Mouse (Mus musculus) adrenal gland, adult 2 months (tissue): ENCODE results near the gene Stap1. TPM values are rescaled to one million over a fixed set of nuclear protein-coding genes. Genes with fewer than 3 reads are reported as not detected.

Experiments
- DNase-seq: peaks from one replicate; pipeline ENCODE4 v3.0.0; 2021
- long read RNA-seq: library from polyadenylated mRNA; stranded (forward); transcript quantifications from one replicate; pipeline ENCODE4 v2.0.0, GENCODE M21; 2021
- polyA plus RNA-seq: library from polyadenylated mRNA; depleted of rRNA; stranded (reverse); fragments of >200 nt; gene quantifications from 2 replicates; pipeline ENCODE4 v1.2.3, GENCODE M21; 2012; rRNA removed
- total RNA-seq, 2 experiments: library from RNA; stranded (reverse); gene quantifications; 2 replicates each; pipeline ENCODE4 v1.2.3; 2021

Stap1 gene
- total RNA-seq (1 to 10 TPM in 1 of 2 experiments, under 1 TPM in 1; 0.26 to 1.5 TPM), polyA plus RNA-seq (not detected in 2 replicates)
- long read RNA-seq = 0 reads

- no peak for DNase-seq
These were observed at the start of gene Stap1 for GRCm38 (mm10) chr5:86071538-86071937. Gene Stap1, plus strand, starts transcription at chr5:86071746.

- DNase-seq = no peak
These were observed 41.7 kb upstream of the Stap1 start for GRCm38 (mm10) chr5:86029820-86030219.

DNA sequence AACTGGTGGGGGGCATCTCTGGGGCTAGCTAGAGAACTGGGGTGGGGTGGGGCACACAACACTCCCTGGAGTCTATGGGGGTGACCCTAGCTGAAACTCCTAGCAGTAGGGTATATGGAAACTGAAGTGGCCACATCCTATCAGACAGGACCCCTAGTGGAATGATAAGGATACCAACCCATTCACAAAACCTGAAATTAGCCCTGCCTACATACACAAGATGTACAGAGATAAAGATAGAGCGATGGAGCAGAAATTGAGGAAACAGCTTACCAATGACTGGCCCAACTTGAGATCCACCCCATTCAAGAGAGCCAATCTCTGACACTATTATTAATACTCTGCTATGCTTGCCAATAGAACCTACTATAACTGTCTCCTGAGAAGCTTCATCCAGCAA, 8.0 kb upstream of the Stap1 start:
- DNase-seq = no peak

DNA sequence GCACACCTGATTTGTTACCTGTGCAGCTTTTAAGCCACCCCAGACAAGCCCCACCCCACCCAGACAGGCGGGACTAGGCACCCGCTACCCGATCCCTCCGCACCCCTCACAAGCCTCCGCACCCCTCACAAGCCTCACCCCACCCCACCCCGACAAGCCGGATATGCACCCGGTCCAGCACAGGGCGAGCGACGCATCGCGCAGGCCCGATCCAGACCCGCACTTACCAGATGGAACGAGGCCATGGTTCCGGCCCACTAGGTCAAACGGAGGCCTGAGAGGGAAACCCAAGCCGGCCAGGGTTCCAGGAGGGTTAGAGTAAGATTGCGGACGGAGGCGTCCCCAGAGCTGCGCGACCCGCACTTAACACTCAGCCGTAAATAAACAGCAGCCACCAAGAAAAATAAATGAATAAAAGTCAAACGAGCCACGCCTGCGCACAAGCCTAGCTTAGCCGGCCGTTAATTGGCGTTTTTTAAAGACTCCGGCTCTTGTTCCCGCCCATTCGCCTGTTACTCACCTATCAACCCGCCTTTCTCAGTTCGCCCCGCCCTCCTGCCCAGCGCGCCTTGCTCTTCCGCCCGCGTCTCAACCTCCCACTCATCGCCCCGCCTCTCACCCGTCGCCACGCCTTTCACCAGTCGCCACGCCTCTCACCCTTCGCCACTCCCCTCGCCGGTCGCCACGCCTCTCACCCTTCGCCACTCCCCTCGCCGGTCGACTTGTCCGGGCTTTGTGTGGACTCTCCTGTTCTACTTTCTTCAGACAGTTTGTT, 6.3 kb upstream of the Stap1 start, which contains the start of gene Cenpc1:
Gene Cenpc1 (minus strand): TSS at position 483 of the 775 bp plus-strand sequence.
- DNase-seq = peak; percentile 98

- no peak for DNase-seq
These were observed 5.5 kb upstream of the Stap1 start for GRCm38 (mm10) chr5:86065876-86066550.

- DNase-seq = peak; percentile 93
These were observed 5.0 kb upstream of the Stap1 start for GRCm38 (mm10) chr5:86066551-86066929.

- DNase-seq = peak; percentile 41
These were observed 3.1 kb upstream of the Stap1 start for GRCm38 (mm10) chr5:86068451-86068850.

GRCm38 (mm10) chr5:86069121-86069520, 2.4 kb upstream of the Stap1 start:
- DNase-seq = no peak

- no peak for DNase-seq
These were observed 1.3 kb downstream of the Stap1 start for GRCm38 (mm10) chr5:86072756-86073386.

DNA sequence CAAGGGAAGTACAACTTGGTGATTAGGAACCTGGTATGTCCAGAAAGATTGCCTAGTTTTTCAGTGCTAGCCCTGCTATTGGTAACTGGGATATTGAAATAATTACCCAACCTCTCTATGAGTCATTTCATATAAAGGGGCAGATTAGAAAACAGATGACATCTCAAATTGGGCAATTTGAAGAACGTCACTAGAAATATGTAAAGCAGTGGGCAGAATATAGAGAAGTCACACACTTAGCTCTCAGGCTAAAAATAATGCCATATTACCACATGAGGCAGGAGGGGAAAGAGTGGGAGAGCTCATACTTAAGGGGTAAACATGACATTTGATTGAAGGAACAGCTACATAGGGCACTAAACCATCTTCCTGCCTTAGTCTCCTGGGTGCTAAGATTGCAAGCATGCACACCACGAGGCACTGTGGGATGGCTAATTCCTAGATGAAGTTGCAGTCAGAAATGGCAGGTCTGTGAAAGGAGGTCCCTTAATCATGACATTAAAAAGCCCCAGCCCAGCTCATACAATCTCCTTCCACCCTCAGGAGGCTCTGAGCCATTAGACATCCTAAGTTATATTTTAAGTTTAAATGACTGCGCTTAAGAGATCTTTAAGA, 7.3 kb downstream of the Stap1 start:
- no peak for DNase-seq

DNA sequence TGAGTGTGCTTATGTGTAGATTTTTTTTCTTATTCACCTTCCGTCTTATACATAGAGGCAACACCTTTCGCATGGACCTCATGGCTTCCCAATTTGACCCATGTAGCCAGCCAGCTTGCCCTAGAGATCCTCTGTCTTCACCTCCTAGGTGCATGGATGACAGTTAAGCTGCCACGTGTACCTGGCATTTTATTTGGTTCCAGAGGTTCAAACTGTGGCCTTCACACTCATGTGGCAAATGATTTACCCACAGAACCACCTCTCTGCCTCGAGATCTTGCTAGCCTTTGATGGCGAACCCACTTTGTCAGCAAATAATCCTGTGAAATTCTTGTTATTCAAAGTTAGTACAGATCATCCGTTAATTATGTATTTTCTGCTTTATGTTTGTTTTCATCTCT, 12.4 kb downstream of the Stap1 start:
- no peak for DNase-seq

DNA sequence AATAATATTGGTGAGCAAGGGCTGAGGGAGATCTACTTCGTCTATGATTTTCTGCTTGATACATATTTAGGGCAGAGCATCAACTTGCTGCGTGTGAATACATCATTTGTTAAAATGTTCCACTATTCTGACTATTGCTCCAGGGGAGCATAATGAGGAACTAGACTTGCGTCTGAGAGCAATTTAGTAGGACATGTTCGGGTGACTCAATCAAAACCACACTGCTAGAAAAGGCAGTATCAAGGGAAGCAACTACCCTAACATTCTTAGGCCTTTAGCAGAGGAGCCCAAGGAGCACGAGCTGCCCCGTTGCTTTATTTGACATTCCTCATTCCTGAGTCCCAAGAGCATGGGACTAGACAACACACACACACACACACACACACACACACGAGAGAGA, 13.4 kb downstream of the Stap1 start:
- no peak for DNase-seq

DNA sequence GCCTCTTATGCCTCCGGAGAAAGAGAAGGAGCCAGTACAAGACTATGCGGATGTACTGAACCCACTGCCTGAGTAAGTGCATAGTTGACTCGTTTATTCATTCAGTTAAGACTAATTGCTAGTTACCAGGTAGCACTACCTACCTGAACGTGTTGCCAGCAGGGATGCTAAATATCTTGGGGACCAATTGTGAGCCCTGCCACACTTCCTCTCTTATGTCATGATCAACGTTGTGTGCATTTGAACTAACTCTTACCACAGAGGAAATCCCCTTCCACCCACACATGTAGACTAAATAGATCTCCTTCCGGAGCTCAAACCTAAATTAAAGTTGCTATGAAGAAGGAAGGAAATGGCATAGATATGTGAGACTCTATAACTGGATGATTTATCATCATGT, 15.2 kb downstream of the Stap1 start:
- DNase-seq = no peak

DNA sequence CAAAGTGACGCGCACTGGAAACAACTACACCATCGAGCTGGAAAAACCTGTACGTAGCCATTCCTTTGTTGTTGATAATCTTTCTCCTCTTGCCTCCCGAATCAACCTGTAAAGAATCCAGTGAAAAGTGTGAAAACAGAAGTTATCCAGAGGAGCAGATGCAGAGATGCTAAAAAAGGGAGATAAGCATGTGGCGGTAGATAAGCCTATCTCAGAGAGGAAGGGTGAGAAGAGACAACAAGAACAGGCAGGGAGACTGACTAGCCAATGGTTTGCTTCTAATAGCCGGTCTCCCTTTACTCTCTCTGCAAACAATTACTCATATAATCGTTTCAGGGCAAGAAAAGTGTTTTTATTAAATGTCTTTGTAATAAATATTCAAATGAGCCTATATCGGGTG, 23.2 kb downstream of the Stap1 start:
- DNase-seq = no peak

DNA sequence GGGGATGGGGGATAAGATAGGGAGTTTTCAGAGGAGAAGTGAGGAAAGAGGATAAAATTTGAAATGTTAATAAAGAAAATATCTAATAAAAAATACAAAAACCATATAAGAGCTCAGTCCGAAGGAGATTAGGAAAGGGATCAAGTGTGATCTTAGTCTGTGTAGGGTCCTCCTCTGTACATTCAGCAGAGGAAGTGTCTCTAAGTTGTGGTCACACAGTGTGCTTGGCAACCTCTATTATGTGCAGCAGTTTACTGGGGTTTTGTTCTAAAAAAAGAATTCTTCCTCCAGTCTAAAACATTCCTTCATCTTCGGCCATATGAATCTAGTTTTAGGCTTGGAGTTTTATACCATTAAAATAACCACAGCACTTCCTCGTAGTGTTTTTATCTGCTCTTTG, 27.4 kb downstream of the Stap1 start:
- DNase-seq = no peak

DNA sequence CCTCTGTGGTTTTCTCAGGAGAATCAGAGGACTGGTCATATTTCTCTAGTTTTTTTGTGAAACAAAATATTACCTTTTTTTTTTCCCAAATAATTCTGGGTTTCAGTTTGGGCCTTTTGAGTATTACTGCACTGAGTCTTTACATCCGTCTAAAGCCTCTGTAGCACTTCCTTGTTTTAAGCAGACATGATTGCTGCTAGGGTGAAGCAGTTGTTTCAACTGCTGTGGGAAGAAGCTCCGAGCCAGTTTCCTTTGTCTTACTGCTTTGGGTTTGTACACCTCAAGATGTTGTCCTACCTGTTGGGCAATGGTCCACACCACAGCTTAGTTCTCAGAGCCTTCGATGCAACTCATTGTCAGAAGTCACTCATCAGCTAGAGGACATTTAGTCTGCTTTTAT, 29.1 kb downstream of the Stap1 start:
- DNase-seq = no peak

DNA sequence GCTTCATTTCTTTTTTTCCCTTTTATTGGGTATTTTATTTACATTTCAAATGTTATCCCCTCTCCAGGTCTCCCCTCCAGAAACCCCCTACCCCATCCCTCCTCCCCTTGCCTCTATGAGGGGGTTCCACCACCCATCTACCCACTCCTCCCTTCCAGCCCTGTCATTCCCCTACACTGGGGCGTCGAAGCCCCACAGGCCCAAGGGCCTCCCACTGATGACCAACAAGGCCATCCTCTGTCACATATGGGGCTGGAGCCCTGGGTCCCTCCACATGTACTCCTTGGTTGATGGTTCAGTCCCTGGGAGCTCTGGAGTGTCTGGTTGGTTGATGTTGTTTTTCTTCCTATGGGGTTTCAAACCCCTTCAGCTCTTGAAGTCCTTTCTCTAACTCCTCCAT, 30.6 kb downstream of the Stap1 start:
- DNase-seq = no peak

DNA sequence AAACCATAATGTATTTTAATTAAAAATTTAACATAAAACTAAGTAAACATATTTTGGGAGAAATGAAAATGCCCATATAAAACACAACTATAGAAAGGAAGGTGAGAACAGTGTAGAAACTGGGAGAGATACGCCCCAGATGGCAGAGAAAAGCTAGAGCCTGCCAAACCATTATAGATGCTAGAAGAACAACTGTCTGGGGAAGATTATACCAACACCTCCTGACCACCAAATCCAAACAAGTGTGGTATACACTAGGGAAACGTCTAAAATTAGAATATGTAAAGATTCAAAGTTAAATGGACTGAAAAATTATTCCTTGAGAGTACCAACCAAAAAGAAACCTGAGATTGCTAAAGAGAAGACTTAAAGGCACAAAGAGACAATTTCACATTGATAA, 35.1 kb downstream of the Stap1 start:
- no peak for DNase-seq

DNA sequence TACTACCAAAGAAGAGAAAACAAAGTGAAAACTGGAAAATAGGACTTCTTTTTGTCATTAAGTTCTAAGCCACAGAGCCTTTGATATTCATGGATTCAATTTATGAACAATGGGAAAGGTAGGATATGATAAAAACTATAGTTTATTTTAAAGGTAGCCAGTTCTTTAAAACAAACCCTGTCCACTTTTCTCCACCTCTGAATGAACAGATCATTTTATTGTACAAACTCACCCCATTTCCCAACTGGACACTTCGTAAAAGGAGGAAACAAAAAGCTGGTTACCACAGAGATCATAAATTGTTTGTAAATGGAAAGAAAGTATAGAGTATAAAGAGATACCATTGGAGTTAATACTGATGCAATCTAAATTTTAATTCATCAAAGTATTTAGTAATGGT, 39.5 kb downstream of the Stap1 start:
- no peak for DNase-seq

GRCm38 (mm10) chr5:86113037-86113436, 41.5 kb downstream of the Stap1 start:
- peak; percentile 50 for DNase-seq

GRCm38 (mm10) chr5:86113997-86114396, 42.5 kb downstream of the Stap1 start:
- peak; percentile 14 for DNase-seq

DNA sequence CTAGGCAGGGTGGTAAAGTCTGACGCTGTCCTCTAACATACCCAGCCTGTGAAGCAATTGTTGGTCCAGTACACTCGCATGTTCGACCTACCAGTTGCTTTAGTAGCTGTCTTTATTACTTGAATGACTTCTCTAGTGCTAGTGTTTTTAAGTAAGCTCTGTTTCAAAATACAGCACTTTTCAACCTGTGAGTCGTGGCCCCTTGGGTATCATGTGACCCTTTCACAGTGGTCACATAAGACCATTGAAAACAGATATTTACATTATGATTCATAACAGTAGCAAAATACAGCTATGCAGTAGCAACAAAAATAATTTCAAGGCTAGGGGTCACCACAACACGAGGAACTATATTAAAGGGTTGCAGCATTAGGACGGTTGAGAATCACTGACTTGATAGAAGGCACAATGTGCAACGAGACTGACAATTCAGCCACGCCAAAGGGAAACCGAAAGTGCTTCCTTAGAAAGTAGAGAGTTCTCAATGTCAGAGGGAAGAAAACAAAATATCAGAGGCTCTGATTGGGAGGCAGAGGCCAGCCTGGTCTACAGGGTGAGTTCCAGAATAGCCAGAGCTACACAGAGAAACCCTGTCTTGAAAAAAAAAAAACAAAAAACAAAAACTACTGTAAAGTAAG, 47.0 kb downstream of the Stap1 start:
- DNase-seq = no peak
